Mouse (Mus musculus) lung, postnatal 4 days (tissue): ENCODE measurements around the gene Stk36.

Experiments used
- DNase-seq, 2 experiments: peaks; one replicate each; pipeline ENCODE4 v3.0.0; 2021

The Stk36 gene

GRCm38 (mm10) chr1:74672731-74673130 is 71.5 kb downstream of the Stk36 start:
- no peak for DNase-seq

DNA sequence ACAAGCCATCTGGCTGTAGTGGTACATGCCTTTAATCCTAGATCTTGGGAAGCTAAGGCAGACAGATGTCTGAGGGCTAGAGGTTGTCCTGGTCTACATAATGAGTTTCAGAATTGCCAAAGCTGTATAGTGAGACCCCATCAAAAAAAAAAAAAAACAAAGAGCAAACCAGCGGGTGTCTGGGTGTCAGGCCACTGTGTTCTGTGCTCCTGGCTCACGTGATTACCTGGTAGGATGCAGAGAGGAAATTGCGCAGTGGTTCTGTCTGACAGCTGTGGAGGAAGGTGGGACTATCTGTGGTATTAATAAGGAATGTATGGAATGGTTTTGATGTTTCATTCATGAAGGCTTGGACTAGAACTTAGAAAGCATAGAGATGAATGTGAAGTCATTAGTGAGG is 75.6 kb downstream of the Stk36 start:
- DNase-seq: no peak

GRCm38 (mm10) chr1:74677843-74678242 is 76.6 kb downstream of the Stk36 start:
- DNase-seq: no peak
